Mouse (Mus musculus) fat pad, adult 2 months (tissue): ENCODE results near the gene Gtf3c1.

Experiments used
- DNase-seq: peaks from one replicate; pipeline ENCODE4 v3.0.0-alpha.2; 2011; ENCODE audit warnings: low read depth, low spot score; ENCODE audit errors: extremely low read depth

The Gtf3c1 gene

DNA sequence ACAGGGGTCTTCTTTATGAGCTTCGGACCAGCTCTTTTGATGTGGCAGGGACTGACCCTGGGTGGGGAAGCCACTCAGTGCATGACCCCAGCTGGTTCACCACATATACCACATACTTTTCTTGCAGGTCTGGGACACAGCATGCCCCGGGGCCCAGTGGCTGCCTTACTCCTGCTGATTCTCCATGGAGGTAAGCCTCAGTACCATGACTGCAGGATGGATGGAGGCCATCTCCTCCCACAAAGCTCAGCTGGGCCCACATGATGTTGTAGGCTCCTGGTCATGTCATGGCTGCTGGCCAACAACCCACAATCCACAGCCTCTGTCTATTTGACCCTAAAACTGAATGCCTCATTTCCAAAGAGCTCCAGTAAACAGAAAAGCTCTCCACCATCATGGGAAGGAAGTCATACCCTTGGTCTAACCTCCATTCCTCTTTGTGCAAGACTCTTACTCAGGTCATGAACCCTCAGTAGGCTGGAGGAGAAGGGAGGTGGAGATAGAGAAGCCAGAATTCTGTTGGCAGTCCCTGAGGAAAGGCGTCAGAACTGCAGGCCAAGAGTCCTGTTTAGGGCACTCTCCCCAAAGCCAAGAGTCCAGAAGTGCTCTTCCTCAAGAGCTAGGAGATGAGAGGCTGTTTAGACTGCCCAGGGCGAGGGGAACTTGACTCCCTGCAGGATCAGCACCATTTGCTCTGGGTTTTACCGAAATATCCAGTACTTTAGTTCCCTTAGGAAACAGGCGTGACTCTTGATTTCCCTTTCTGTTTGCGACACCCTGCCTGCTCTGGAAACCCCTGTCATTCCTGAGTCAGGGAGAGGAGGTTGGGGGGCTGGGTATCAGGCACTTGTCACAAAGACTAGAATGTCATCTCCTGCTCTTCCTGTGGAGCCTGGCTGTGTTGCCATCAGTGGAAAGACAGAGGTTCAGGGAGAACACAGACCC, 84.6 kb downstream of the Gtf3c1 start:
- no peak for DNase-seq

DNA sequence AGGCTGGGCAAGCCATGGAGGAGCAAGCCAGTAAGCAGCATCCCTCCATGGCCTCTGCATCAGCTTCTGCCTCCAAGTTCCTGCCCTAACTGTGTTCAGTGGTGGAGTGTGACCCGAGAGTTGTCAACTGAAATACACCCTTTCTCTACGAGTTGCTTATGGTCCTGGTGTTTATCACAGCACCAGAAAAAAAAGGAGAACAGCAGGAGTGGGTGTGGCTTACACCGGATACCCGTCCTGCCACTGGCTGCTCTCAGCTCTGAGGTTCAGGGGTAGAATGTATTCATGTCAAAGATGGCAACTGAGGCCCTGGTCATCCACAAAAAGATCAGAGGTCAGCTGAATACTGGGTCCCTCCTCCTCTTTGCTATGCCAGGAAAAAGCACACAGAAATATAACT, 87.5 kb downstream of the Gtf3c1 start:
- DNase-seq: no peak

DNA sequence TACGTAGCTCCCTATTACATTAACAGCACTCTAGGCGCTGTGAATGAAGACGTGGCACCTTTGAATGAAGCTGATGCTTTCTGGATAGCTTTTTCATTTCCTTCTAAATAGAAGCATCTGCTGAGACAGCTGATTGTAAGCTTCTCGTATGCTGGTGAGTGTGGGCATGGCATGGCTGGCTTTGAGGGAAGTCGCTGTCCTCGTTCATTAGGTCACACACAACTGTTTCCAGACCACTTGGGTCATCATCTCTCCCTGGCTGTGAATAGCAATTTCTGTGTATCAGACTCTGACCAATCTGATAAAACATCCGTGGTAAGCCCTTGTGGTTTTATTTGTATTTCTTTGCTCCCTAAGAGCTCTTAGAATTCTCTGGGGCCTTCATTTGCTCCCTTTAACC, 89.6 kb downstream of the Gtf3c1 start:
- DNase-seq: no peak

DNA sequence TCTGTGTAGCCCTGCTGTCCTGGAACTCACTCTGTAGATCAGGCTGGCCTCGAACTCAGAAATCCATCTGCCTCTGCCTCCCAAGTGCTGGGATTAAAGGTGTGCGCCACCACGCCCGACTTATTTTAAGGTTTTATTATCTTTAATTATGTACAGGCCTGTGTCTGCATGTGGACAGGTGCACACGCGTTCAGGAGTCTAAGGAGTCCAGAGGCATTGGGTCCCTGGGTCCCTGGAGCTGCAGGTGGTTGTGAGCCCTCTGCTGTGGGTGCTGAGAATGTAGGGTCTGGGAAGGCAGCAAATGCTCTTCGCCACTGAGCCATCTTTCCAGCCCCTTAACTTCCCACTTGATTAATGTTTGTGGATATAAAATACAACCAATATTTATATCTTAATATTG, 92.1 kb downstream of the Gtf3c1 start:
- DNase-seq: no peak

- DNase-seq: no peak
Measured at GRCm38 (mm10) chr7:125613579-125613978, 94.0 kb downstream of the Gtf3c1 start.

DNA sequence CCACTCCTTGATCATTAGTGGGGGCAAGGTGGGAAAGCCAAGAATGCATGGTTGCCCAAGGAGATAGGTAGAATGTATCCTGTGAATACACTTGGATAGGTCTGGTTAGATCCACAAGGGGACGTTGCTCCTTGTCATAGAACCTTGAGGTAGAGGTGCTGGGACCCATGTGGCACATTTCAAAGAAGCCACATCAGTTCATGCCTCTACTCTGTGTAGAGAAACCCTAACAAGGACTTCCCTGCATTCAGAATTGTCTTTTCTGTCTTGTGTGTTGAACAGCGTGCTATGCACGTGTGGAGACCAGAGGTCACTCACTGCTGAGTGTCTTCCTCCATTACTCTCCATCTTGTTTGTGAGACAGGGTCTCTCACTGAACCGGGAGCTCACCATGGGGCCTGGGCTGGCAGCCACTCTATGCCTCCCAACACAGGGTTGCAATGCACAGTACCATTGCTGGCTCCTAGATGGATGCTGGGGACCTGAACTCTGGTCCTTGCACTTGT, 99.3 kb downstream of the Gtf3c1 start:
- no peak for DNase-seq

DNA sequence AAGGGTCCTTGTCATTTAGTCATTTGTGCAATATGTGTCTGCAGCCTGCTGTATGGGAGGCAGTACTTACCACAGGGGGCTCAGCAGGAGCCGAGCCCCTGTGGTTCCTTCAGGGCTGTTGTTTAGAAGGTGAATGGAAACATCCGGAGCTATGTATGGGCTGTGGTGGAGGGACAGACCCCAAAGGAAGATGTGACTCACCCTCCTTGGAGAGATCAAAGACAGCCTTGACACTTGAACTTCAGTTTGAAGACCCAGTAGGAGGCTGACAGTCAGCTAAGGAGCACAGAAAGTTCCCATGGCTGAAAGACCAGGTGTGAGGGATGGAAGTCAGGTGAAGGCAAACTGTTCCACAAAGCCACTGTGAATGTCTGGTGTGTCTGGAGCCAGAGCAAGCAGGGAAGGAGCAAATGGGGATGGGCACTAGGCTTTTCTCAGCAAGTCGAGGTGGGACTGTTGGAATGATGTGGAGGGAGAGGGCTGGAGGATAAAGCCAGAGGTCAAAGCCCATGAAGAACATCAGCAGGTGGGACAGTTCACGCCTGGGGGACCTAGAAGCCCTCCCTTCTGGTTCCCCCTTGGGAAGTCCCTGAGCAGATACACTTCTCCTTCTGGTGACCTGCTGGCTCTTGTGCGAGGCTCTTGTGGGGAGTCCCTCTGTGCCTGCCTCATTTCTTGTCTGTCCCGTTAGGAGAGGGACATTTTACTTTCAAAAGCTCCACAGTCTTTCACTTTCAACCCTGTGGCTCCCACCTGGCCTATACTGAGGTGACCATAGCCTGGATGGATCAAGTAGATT, 100.0 kb downstream of the Gtf3c1 start:
- no peak for DNase-seq

- no peak for DNase-seq
Measured at GRCm38 (mm10) chr7:125606265-125607164, 101.1 kb downstream of the Gtf3c1 start.

- DNase-seq: no peak
Measured at GRCm38 (mm10) chr7:125605725-125606139, 101.8 kb downstream of the Gtf3c1 start.

- no peak for DNase-seq
Measured at GRCm38 (mm10) chr7:125604362-125605319, 102.9 kb downstream of the Gtf3c1 start.

- no peak for DNase-seq
Measured at GRCm38 (mm10) chr7:125603185-125603631, 104.4 kb downstream of the Gtf3c1 start, which contains the start of gene Il21r. Gene Il21r (plus strand): TSS chr7:125603429.

GRCm38 (mm10) chr7:125601821-125602448, 105.6 kb downstream of the Gtf3c1 start:
- no peak for DNase-seq

- no peak for DNase-seq
Measured at GRCm38 (mm10) chr7:125601280-125601670, 106.3 kb downstream of the Gtf3c1 start.

DNA sequence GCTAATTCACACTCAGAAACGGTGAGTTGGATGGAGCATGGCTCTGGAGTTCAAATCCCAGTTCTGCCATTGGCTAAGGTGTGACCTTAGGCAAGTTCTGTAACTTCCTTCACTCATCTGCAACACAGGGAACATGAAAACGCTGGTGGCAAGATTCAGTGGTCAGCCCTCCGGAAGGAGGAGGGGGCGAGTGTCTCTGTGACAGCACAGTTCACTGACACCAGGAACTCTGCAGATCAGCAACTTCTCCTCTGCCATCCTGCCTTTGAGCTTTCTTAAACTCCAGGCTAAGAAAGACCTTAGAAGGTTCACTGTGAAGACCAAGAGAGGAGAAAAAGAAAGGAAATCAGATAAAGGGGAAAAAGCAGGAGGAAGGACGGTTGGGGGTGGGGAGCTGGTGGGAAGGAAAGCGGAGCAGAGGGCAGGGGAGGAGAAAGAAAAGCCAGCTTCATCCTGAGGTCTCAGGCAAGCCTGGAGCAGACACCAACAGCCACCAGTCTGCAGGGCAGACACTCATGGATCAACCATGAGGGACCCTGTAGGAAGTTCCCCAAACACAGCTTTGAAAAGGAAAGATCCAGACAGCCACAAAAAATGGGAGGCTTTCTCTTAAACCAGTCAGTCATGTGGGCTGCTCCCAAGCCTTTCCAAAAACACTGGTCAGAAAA, 106.8 kb downstream of the Gtf3c1 start:
- DNase-seq: no peak

- no peak for DNase-seq
Measured at GRCm38 (mm10) chr7:125600136-125600535, 107.4 kb downstream of the Gtf3c1 start.

DNA sequence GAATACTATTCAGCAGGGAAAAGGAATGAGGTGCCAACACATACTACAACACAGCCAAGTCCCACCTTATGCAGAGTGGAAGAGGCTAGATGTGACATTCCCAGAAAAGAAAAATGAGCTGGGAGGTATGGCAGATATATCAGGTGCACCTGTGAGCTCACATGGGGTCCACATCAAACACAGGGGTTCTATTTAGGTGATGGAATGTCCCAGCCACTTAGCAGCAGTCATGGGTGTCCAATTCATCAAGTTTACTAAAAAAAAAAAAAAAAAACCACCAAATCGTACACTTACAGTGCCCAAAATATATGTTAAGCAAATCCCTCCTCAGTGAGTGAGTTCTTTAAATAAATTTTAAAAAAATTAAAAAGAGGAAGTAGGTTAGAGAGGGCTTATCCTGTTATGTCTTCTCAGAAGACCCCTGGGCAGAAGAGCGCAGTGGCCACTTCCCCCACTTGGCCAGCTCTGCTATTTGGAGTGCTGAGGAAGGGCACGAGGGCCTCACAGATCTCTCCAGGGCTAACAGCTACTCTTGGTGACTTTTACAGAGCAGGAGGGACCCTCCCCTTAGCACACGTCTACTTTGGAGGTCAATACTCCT, 108.1 kb downstream of the Gtf3c1 start:
- no peak for DNase-seq

DNA sequence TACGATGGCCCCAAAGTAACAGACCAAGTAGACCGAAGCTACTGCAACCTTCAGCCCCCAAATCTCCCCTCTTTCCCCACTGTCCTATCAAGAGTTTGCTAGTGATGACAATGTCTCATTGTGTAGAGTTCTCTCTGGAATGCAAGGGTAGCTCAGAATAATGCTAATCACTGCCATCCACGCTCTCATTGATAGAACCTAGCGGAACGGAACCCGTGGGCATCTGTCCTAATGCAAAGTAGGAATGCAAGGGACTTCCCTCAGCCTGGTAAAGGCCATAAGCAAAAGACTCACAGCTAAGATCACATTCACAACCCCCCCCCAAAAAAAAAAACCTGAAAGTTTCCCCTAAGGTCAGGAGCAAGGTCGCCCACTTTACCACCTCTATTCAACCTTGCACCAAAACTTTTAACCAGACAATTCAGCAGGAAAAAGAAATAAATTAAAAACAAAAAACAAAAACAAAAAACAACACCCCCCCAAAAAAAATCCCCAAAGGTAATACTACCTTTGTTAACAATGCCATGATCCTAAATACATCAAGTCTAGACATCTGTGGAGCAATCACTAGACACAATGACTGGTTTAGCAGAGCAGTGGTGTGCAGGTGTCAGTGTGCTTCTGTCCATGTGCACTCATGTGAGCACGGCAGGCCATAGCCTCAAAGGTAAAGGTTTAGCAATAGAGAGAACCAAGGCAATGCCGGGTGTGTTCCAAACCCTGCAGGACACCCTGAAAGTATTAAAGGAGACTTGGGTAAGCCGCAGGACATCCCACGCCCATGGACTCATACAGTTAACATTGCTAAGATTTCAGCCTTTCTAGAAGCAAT, 109.8 kb downstream of the Gtf3c1 start:
- DNase-seq: no peak
